ENCODE assay signal across 9 mouse cellular contexts in the genomic region with DNA sequence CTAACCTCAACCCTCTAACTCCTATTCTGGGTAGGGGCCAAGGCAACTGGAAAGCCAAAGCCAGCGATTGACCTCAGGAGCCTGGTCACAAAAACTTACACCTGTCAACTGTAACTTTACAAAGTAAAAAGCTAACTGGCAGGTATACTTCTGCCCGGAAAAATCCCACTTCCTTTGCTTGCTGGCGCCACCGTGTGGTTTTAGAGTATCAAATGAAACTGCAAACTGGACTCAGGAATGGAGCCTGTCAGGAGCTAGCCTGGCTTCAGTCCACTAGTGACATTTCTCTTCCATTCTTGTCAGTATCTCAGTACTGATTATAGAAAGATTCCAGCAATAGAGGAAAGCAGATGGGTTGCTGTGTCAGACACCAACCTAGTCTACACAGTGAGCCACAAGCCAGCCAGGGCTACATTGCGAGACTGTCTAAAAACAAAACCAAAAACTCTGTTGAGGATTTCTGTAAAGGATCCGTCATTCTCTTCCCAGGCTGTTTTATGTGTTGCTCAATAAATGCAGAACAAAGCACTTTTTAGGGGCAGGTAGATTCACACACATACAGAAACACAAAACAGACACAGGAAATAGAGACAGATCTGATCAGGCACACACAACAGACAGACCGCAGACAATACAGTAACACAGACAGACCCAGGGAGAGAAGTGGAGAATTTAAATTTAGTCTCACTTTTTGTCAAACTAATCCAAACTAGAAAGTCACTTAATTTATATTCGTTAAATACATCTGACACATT. TPM values are rescaled to one million over a fixed set of nuclear protein-coding genes. Genes with fewer than 3 reads are reported as not detected.
A peak's percentile ranks its signal among the peaks of the same experiment; 100 is the strongest.
DNase-seq lines count a peak whose midpoint lies in the region; ATAC-seq and TF ChIP-seq lines count a peak whose summit lies in the region.
"Had no signal": no experiment of that assay in that cellular context is flagged by ENCODE, and none has a peak within 500 bp of the region (broad histone marks: within the 10 kb centered on the region; RNA-seq: fewer than 3 reads in every experiment).

No protein-coding gene starts in this region.

- WGBS in intestine, postnatal 0 days, result 29% methylated on average over 8 of the region's 8 CpGs
- 33% methylated on average over 8 of the region's 8 CpGs for WGBS in limb, embryonic 13.5 days
- WGBS in neural tube, embryonic 12.5 days, result 34% methylated on average over 8 of the region's 8 CpGs

- H3K9ac ChIP-seq in intestine, postnatal 0 days (ENCODE audit: low read depth, low read length), result no peak overlapping the region
- no peak overlapping the region for H3K9ac ChIP-seq in limb, embryonic 13.5 days
- no peak overlapping the region for H3K9ac ChIP-seq in neural tube, embryonic 12.5 days

- DNase-seq in ovary, postnatal 10 days (ENCODE audit: low spot score), result peak; percentile 23
- DNase-seq in ovary, adult 18-20 months (ENCODE audit: low spot score), result no peak
- DNase-seq in c-Kit-positive CD71-positive TER-119-negative erythroid progenitor cells, embryonic 14.5 days (ENCODE audit: low read depth), result peak; percentile 54
- DNase-seq in forelimb bud, embryonic 11.5 days (ENCODE audit: low read depth, low spot score), result peak; percentile 58
- peak; percentile 72 for DNase-seq in thymus, postnatal 0 days (ENCODE audit: low spot score)

- peak; percentile 38; the same call in 1 of the 2 replicates for ATAC-seq in intestine, postnatal 0 days
- 0 out of 2 replicates have a peak, but pooled peaks have one; percentile 5 for ATAC-seq in limb, embryonic 13.5 days (ENCODE audit: low FRiP score, low read depth)
- ATAC-seq in neural tube, embryonic 12.5 days (ENCODE audit: low FRiP score, low read depth), result peak; percentile 29; the same call in 1 of the 2 replicates

- peaks cover 14% of the 10 kb centered on the region; the same call in 1 of the 2 replicates for H3K27me3 ChIP-seq in intestine, postnatal 0 days (replicated peaks; ENCODE audit: control insufficient read depth, insufficient read depth, low read length)
- H3K27me3 ChIP-seq in limb, embryonic 13.5 days, result peaks cover 17% of the 10 kb centered on the region
- no peaks in the 10 kb centered on the region for H3K27me3 ChIP-seq in neural tube, embryonic 12.5 days (replicated peaks)

- H3K4me3 ChIP-seq in intestine, postnatal 0 days (ENCODE audit: low read depth, low read length), result no peak overlapping the region
- no peak overlapping the region for H3K4me3 ChIP-seq in limb, embryonic 13.5 days
- H3K4me3 ChIP-seq in neural tube, embryonic 12.5 days, result no peak overlapping the region
- H3K4me3 ChIP-seq: erythroblast, embryonic 14.5 days had no signal

- TF ChIP-seq CTCF in intestine, postnatal 0 days (IDR thresholded peaks at IDR 0.05; ENCODE audit: low read depth), result peak; percentile 86

- no peaks in the 10 kb centered on the region for H3K4me1 ChIP-seq in intestine, postnatal 0 days (replicated peaks; ENCODE audit: control insufficient read depth, insufficient read depth, low read length)
- H3K4me1 ChIP-seq in limb, embryonic 13.5 days, result 0 out of 2 replicates have a peak, but pooled peaks cover 2% of the 10 kb centered on the region
- H3K4me1 ChIP-seq in neural tube, embryonic 12.5 days, result no peaks in the 10 kb centered on the region

- H3K36me3 ChIP-seq in intestine, postnatal 0 days (ENCODE audit: control insufficient read depth, insufficient read depth), result no peaks in the 10 kb centered on the region
- H3K36me3 ChIP-seq in limb, embryonic 13.5 days, result no peaks in the 10 kb centered on the region
- no peaks in the 10 kb centered on the region for H3K36me3 ChIP-seq in neural tube, embryonic 12.5 days

- H3K4me2 ChIP-seq in intestine, postnatal 0 days (replicated peaks; ENCODE audit: low read depth), result no peak overlapping the region
- H3K4me2 ChIP-seq in limb, embryonic 13.5 days (replicated peaks), result no peak overlapping the region
- H3K4me2 ChIP-seq in neural tube, embryonic 12.5 days (replicated peaks), result no peak overlapping the region; the same call in 1 of the 2 replicates

- H3K27ac ChIP-seq in intestine, postnatal 0 days (ENCODE audit: low read depth, low read length), result no peak overlapping the region
- H3K27ac ChIP-seq in limb, embryonic 13.5 days, result no peak overlapping the region
- H3K27ac ChIP-seq in neural tube, embryonic 12.5 days, result no peak overlapping the region

- no peaks in the 10 kb centered on the region for H3K9me3 ChIP-seq in intestine, postnatal 0 days (ENCODE audit: control insufficient read depth)
- H3K9me3 ChIP-seq in limb, embryonic 13.5 days, result no peaks in the 10 kb centered on the region; the same call in 1 of the 2 replicates
- H3K9me3 ChIP-seq in neural tube, embryonic 12.5 days, result no peaks in the 10 kb centered on the region

RNA-seq across cellular contexts. Expression of a gene that starts 5.5 kb away (rescaled TPM):
- polyA plus RNA-seq in intestine, postnatal 0 days (2015; fragmentation: Nextera tagmentation; extraction: Ambion mirVana), result 39.1 and 41.1 TPM in 2 replicates
- 95.3 and 96.2 TPM in 2 replicates for polyA plus RNA-seq in limb, embryonic 13.5 days (2015; fragmentation: Nextera tagmentation; extraction: Ambion mirVana)
- 92.4 and 93.5 TPM in 2 replicates for polyA plus RNA-seq in neural tube, embryonic 12.5 days (2016; fragmentation: Nextera tagmentation; extraction: Ambion mirVana)
- 65.4 and 68.9 TPM in 2 replicates for polyA plus RNA-seq in thymus, postnatal 0 days (2015; fragmentation: Nextera tagmentation; extraction: Ambion mirVana)

RNA-seq across cellular contexts. Expression of a gene that starts 6.9 kb away (rescaled TPM):
- not detected in 2 replicates for polyA plus RNA-seq in intestine, postnatal 0 days (2015; fragmentation: Nextera tagmentation; extraction: Ambion mirVana)
- 0.03 TPM in 1 of 2 replicates, not detected in the other for polyA plus RNA-seq in limb, embryonic 13.5 days (2015; fragmentation: Nextera tagmentation; extraction: Ambion mirVana)
- polyA plus RNA-seq in neural tube, embryonic 12.5 days (2016; fragmentation: Nextera tagmentation; extraction: Ambion mirVana), result not detected in 2 replicates
- 0.03 and 0.05 TPM in 2 replicates for polyA plus RNA-seq in thymus, postnatal 0 days (2015; fragmentation: Nextera tagmentation; extraction: Ambion mirVana)
- polyA plus RNA-seq: erythroblast, embryonic 14.5 days had no signal

RNA-seq across cellular contexts. Expression of a gene that starts 59.8 kb away (rescaled TPM):
- polyA plus RNA-seq in intestine, postnatal 0 days (2015; fragmentation: Nextera tagmentation; extraction: Ambion mirVana), result 23.5 and 27.7 TPM in 2 replicates
- 38.8 and 39.4 TPM in 2 replicates for polyA plus RNA-seq in limb, embryonic 13.5 days (2015; fragmentation: Nextera tagmentation; extraction: Ambion mirVana)
- polyA plus RNA-seq in neural tube, embryonic 12.5 days (2016; fragmentation: Nextera tagmentation; extraction: Ambion mirVana), result 33.2 and 35.9 TPM in 2 replicates
- polyA plus RNA-seq in thymus, postnatal 0 days (2015; fragmentation: Nextera tagmentation; extraction: Ambion mirVana), result 27.4 and 36.4 TPM in 2 replicates
